Mouse (Mus musculus): ENCODE measurements around the gene Ypel3. TPM values are rescaled to one million over a fixed set of nuclear protein-coding genes. Genes with fewer than 3 reads are reported as not detected.

Ypel3 gene
- total RNA-seq, 1 experiment = 19.4 TPM

GRCm38 (mm10) chr7:126774463-126774862 is 2.3 kb upstream of the Ypel3 start:
- TF ChIP-seq ZNF384 (IDR thresholded peaks at IDR 0.05; ENCODE audit: low read depth, low read length) = no peak
- TF ChIP-seq CHD2 (IDR thresholded peaks at IDR 0.05; ENCODE audit: low read depth, low read length) = no peak
- no peak for TF ChIP-seq HCFC1 (IDR thresholded peaks at IDR 0.05; ENCODE audit: borderline replicate concordance, insufficient read depth, low read length)
- TF ChIP-seq MAFK (IDR thresholded peaks at IDR 0.05; ENCODE audit: insufficient read depth, low read depth, low read length) = no peak
- no peak for TF ChIP-seq ZC3H11A (IDR thresholded peaks at IDR 0.05; ENCODE audit: borderline replicate concordance, low read depth, low read length)
- H3K27ac ChIP-seq (ENCODE audit: insufficient read depth, low read depth, low read length, poor library complexity, severe bottlenecking) = no peak overlapping the region
- H3K4me3 ChIP-seq (ENCODE audit: insufficient read depth in 1 of 2, low read depth in 1 of 2, low read length in 2 of 2, poor library complexity in 1 of 2, severe bottlenecking in 1 of 2) = no peak overlapping the region
- no peaks in the 10 kb centered on the region for H3K9me3 ChIP-seq (ENCODE audit: control insufficient read depth, insufficient read depth, low read depth, low read length)
- peaks cover 5 to 13% of the 10 kb centered on the region in 2 experiments; a peak in 3 of 4 replicates for H3K4me1 ChIP-seq (ENCODE audit: control insufficient read depth in 2 of 2, insufficient read depth in 2 of 2, low read length in 2 of 2, poor library complexity in 1 of 2)
- peaks cover 2% of the 10 kb centered on the region; the same call in 1 of the 2 replicates for H3K36me3 ChIP-seq (ENCODE audit: control insufficient read depth, insufficient read depth, low read length, poor library complexity, severe bottlenecking)
- no peak for DNase-seq (ENCODE audit: low read depth, low spot score)
- H3K9ac ChIP-seq (ENCODE audit: insufficient read depth, low read depth, low read length, poor library complexity, severe bottlenecking) = no peak overlapping the region
- in situ Hi-C loops (cut with MboI; ENCODE audit: low sequenced_read_pairs in 2 of 2, unreplicated experiment in 2 of 2) = no loop called here

DNA sequence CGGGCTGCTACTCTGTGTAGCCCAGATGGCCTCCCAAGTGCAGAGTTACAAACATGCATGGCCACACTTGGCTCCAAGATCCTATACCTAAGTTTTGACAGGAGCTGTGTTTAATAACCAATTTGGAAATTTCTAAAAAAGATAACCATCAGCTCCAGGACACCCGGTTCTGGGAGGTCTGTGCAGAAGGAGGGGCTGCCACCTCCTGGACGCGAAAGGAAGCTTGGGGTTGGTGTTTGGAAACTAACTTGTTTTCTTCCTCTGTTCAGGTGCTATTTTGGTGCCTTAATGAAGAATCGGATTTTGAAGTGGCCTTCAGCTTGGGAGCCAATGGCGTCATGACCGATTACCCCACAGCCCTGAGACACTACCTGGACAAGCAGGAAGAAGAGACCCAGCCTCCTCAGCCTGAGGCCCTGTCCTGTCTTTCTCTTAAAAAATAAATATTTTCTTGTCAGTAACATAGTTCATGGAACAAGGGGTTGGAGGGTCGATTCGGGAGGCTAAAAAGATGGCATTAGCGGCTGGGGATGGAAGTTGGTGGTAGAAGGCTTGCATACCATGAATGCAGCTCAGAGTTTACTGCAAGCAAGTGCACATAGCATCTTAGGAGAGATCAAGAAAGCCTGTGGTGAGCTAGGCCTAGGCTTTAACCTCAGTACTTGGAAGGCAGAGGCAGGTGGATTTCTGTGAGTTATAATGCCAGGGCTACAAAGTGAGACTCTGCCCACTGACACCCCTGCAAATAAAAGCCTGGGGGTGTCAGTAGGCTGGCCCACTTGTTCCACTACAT is 1.4 kb upstream of the Ypel3 start:
- H3K9ac ChIP-seq (ENCODE audit: insufficient read depth, low read depth, low read length, poor library complexity, severe bottlenecking) = no peak overlapping the region
- in situ Hi-C loops (cut with MboI; ENCODE audit: low sequenced_read_pairs in 2 of 2, unreplicated experiment in 2 of 2) = no loop called here

GRCm38 (mm10) chr7:126775978-126776234 is 849 bp upstream of the Ypel3 start:
- no peak for TF ChIP-seq HCFC1 (IDR thresholded peaks at IDR 0.05; ENCODE audit: borderline replicate concordance, insufficient read depth, low read length)
- TF ChIP-seq ZC3H11A (IDR thresholded peaks at IDR 0.05; ENCODE audit: borderline replicate concordance, low read depth, low read length) = no peak
- no peak for TF ChIP-seq MAFK (IDR thresholded peaks at IDR 0.05; ENCODE audit: insufficient read depth, low read depth, low read length)
- TF ChIP-seq CHD2 (IDR thresholded peaks at IDR 0.05; ENCODE audit: low read depth, low read length) = no peak
- no peak for TF ChIP-seq ZNF384 (IDR thresholded peaks at IDR 0.05; ENCODE audit: low read depth, low read length)
- Histone ChIP-seq H3K27ac (ENCODE audit: insufficient read depth, low read depth, low read length, poor library complexity, severe bottlenecking) (no peak overlapping the region), H3K4me3 (ENCODE audit: insufficient read depth in 1 of 2, low read depth in 1 of 2, low read length in 2 of 2, poor library complexity in 1 of 2, severe bottlenecking in 1 of 2) (peak overlapping the region in 1 of 2 experiments; percentile 74; a peak in 1 of 4 replicates), H3K9ac (ENCODE audit: insufficient read depth, low read depth, low read length, poor library complexity, severe bottlenecking) (peak overlapping the region; percentile 62; the same call in 1 of the 2 replicates), H3K4me1 (ENCODE audit: control insufficient read depth in 2 of 2, insufficient read depth in 2 of 2, low read length in 2 of 2, poor library complexity in 1 of 2) (peaks cover 5 to 18% of the 10 kb centered on the region in 2 experiments), H3K36me3 (ENCODE audit: control insufficient read depth, insufficient read depth, low read length, poor library complexity, severe bottlenecking) (peaks cover 2% of the 10 kb centered on the region; the same call in 1 of the 2 replicates), H3K9me3 (ENCODE audit: control insufficient read depth, insufficient read depth, low read depth, low read length) (no peaks in the 10 kb centered on the region)
- in situ Hi-C loops (cut with MboI; ENCODE audit: low sequenced_read_pairs in 2 of 2, unreplicated experiment in 2 of 2) = no loop called here
- no peak for DNase-seq (ENCODE audit: low read depth, low spot score)

More for the DNA sequence above, 1.4 kb upstream of the Ypel3 start:
- Histone ChIP-seq H3K36me3 (ENCODE audit: control insufficient read depth, insufficient read depth, low read length, poor library complexity, severe bottlenecking) (peaks cover 2% of the 10 kb centered on the region; the same call in 1 of the 2 replicates), H3K27ac (ENCODE audit: insufficient read depth, low read depth, low read length, poor library complexity, severe bottlenecking) (no peak overlapping the region), H3K9me3 (ENCODE audit: control insufficient read depth, insufficient read depth, low read depth, low read length) (no peaks in the 10 kb centered on the region), H3K4me3 (ENCODE audit: insufficient read depth in 1 of 2, low read depth in 1 of 2, low read length in 2 of 2, poor library complexity in 1 of 2, severe bottlenecking in 1 of 2) (no peak overlapping the region), H3K4me1 (ENCODE audit: control insufficient read depth in 2 of 2, insufficient read depth in 2 of 2, low read length in 2 of 2, poor library complexity in 1 of 2) (peaks cover 7 to 16% of the 10 kb centered on the region in 2 experiments)
- DNase-seq (ENCODE audit: low read depth, low spot score) = no peak
- no peak for TF ChIP-seq CHD2 (IDR thresholded peaks at IDR 0.05; ENCODE audit: low read depth, low read length)
- TF ChIP-seq ZNF384 (IDR thresholded peaks at IDR 0.05; ENCODE audit: low read depth, low read length) = no peak

DNA sequence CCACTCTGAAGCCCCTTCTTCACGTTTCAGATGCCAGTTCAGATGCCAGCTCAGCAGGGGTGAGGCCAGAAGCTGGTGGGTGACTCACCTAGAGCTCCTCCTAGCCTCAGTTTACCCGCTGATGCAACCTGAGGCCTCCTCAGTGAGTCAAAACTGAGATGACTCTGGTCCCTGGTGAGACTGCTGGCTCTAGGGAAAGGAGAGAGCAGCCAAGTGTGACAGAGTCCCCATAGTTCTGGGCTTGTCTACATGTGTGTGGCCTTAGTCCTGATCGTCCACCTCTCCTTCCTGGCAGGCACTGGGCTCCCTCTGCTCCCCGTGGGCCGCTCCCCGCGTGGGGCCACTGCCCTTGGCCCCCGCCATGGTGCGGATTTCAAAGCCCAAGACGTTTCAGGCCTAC is 721 bp downstream of the Ypel3 start:
- in situ Hi-C loops (cut with MboI; ENCODE audit: low sequenced_read_pairs in 2 of 2, unreplicated experiment in 2 of 2) = no loop called here
- peak overlapping the region; percentile 74 to 85 for H3K4me3 ChIP-seq (ENCODE audit: insufficient read depth in 1 of 2, low read depth in 1 of 2, low read length in 2 of 2, poor library complexity in 1 of 2, severe bottlenecking in 1 of 2)
- peaks cover 2% of the 10 kb centered on the region; the same call in 1 of the 2 replicates for H3K36me3 ChIP-seq (ENCODE audit: control insufficient read depth, insufficient read depth, low read length, poor library complexity, severe bottlenecking)
- peaks cover 5 to 23% of the 10 kb centered on the region in 2 experiments for H3K4me1 ChIP-seq (ENCODE audit: control insufficient read depth in 2 of 2, insufficient read depth in 2 of 2, low read length in 2 of 2, poor library complexity in 1 of 2)
- no peak for DNase-seq (ENCODE audit: low read depth, low spot score)
- peak overlapping the region; percentile 77 for H3K9ac ChIP-seq (ENCODE audit: insufficient read depth, low read depth, low read length, poor library complexity, severe bottlenecking)
- TF ChIP-seq CHD2 (IDR thresholded peaks at IDR 0.05; ENCODE audit: low read depth, low read length) (no peak), HCFC1 (IDR thresholded peaks at IDR 0.05; ENCODE audit: borderline replicate concordance, insufficient read depth, low read length) (no peak), ZC3H11A (IDR thresholded peaks at IDR 0.05; ENCODE audit: borderline replicate concordance, low read depth, low read length) (no peak), ZNF384 (IDR thresholded peaks at IDR 0.05; ENCODE audit: low read depth, low read length) (no peak), MAFK (IDR thresholded peaks at IDR 0.05; ENCODE audit: insufficient read depth, low read depth, low read length) (no peak)
- no peaks in the 10 kb centered on the region for H3K9me3 ChIP-seq (ENCODE audit: control insufficient read depth, insufficient read depth, low read depth, low read length)
- H3K27ac ChIP-seq (ENCODE audit: insufficient read depth, low read depth, low read length, poor library complexity, severe bottlenecking) = peak overlapping the region; percentile 5; the same call in 1 of the 2 replicates

Measured in ES-E14 (cell line).